In genomic region chr4:3068306-3069223, GRCm38 (mm10) we compare ENCODE assay signal across 9 mouse cellular contexts.
DNase-seq lines count a peak whose midpoint lies in the region; ATAC-seq and TF ChIP-seq lines count a peak whose summit lies in the region.
"Had no signal": no experiment of that assay in that cellular context is flagged by ENCODE, and none has a peak within 500 bp of the region (broad histone marks: within the 10 kb centered on the region; RNA-seq: fewer than 3 reads in every experiment).

No protein-coding gene starts in this region.

- WGBS in liver, adult 2 months = 80% methylated on average over 6 of the region's 6 CpGs
- WGBS in stomach, embryonic 14.5 days = 84% methylated on average over 6 of the region's 6 CpGs

- H3K36me3 ChIP-seq in liver, adult 2 months (ENCODE audit: control insufficient read depth, insufficient read depth, low read length) = no peaks in the 10 kb centered on the region
- no peaks in the 10 kb centered on the region for H3K36me3 ChIP-seq in stomach, embryonic 14.5 days (ENCODE audit: control insufficient read depth, insufficient read depth, low read length)

- H3K79me2 ChIP-seq in liver, adult 2 months (ENCODE audit: control insufficient read depth, insufficient read depth, low read length) = no peaks in the 10 kb centered on the region

- H3K27ac ChIP-seq in liver, adult 2 months (replicated peaks; ENCODE audit: insufficient read depth, low read depth, low read length) = no peak overlapping the region
- no peak overlapping the region for H3K27ac ChIP-seq in stomach, embryonic 14.5 days (ENCODE audit: low read length)

- TF ChIP-seq POLR2A in liver, adult 2 months (IDR thresholded peaks at IDR 0.05; ENCODE audit: extremely low read depth, insufficient read depth, low read length) = no peak

- H3K4me2 ChIP-seq in stomach, embryonic 14.5 days (replicated peaks; ENCODE audit: low read depth, low read length) = no peak overlapping the region
- H3K4me2 ChIP-seq: lung, embryonic 14.5 days had no signal

- H3K9me3 ChIP-seq in stomach, embryonic 14.5 days (ENCODE audit: control insufficient read depth, low read depth, low read length) = peaks cover 61% of the 10 kb centered on the region

- ATAC-seq in stomach, embryonic 14.5 days (ENCODE audit: insufficient number of reproducible peaks, insufficient read depth, low FRiP score, low read depth) = 0 out of 2 replicates have a peak, but pooled peaks have one; percentile 4
- no peak; the same call in 1 of the 2 replicates for ATAC-seq in granulocyte monocyte progenitor cell, adult 5-6 weeks (replicated peaks; ENCODE audit: poor library complexity, severe bottlenecking)

- H3K9ac ChIP-seq in liver, adult 2 months (ENCODE audit: low read depth, low read length) = no peak overlapping the region
- no peak overlapping the region for H3K9ac ChIP-seq in stomach, embryonic 14.5 days (replicated peaks; ENCODE audit: low read depth, low read length)
- H3K9ac ChIP-seq: lung, embryonic 14.5 days had no signal

- TF ChIP-seq CTCF in liver, adult 2 months (IDR thresholded peaks at IDR 0.05; ENCODE audit: low read depth, low read length) = no peak

- no peak overlapping the region for H3K4me3 ChIP-seq in liver, adult 2 months (ENCODE audit: insufficient read depth, low read depth, low read length)
- no peak overlapping the region for H3K4me3 ChIP-seq in stomach, embryonic 14.5 days (ENCODE audit: low read depth, low read length)

- H3K27me3 ChIP-seq in liver, adult 2 months (ENCODE audit: control insufficient read depth, insufficient read depth, low read length) = no peaks in the 10 kb centered on the region
- no peaks in the 10 kb centered on the region for H3K27me3 ChIP-seq in stomach, embryonic 14.5 days (ENCODE audit: control insufficient read depth, insufficient read depth, low read length)

- peak; percentile 0 for DNase-seq in heart, adult 18-20 months
- DNase-seq in heart, postnatal 25 days (ENCODE audit: low spot score) = no peak
- DNase-seq in right cerebral cortex, postnatal 10 days (ENCODE audit: low spot score in 2 of 2) = peak; percentile 9 to 10
- DNase-seq in right cerebral cortex, postnatal 4 days = no peak
- DNase-seq in liver, adult 2 months (ENCODE audit: extremely low read depth, low read depth, low spot score) = peak; percentile 22
- DNase-seq in adrenal gland, postnatal 25 days = no peak
- DNase-seq: lung, embryonic 14.5 days had no signal

- intact Hi-C loops in heart, postnatal 25 days (cut with DNase I) = no loop called here

- H3K4me1 ChIP-seq in liver, adult 2 months (ENCODE audit: control insufficient read depth, insufficient read depth, low read length) = no peaks in the 10 kb centered on the region
- H3K4me1 ChIP-seq in stomach, embryonic 14.5 days (ENCODE audit: control insufficient read depth, insufficient read depth, low read length) = no peaks in the 10 kb centered on the region

Comparison
In these comparisons a context has a peak if more than half of its experiments do, and no peak if none do; other contexts are left out.
1. DNase-seq: peak in heart, adult 18-20 months (2 of 2), right cerebral cortex, postnatal 10 days (2 of 2) and liver, adult 2 months (single experiment); none in heart, postnatal 25 days (single experiment), right cerebral cortex, postnatal 4 days (single experiment) and adrenal gland, postnatal 25 days (single experiment).